Mouse (Mus musculus): ENCODE data around the gene Abhd12b.
A peak's percentile ranks its signal among the peaks of the same experiment; 100 is the strongest.
"Not testable (repeated sequence)": the region's sequence is repeated elsewhere in the genome, so short reads cannot be mapped to it uniquely, and the experiment has no call there.

The Abhd12b gene

GRCm38 (mm10) chr12:70140542-70140941 is 13.4 kb upstream of the Abhd12b start:
- no peak for DNase-seq

- no peak for DNase-seq
These were observed 12.9 kb upstream of the Abhd12b start for GRCm38 (mm10) chr12:70140993-70141576.

- DNase-seq = peak; percentile 32 to 33
These were observed 9.8 kb upstream of the Abhd12b start for GRCm38 (mm10) chr12:70144106-70144587.

GRCm38 (mm10) chr12:70144637-70145448 is 9.1 kb upstream of the Abhd12b start:
- DNase-seq = peak; percentile 20 to 53

- DNase-seq = no peak
These were observed 8.4 kb upstream of the Abhd12b start for GRCm38 (mm10) chr12:70145586-70145985.

- DNase-seq = no peak
These were observed 5.8 kb upstream of the Abhd12b start for GRCm38 (mm10) chr12:70147986-70148630.

GRCm38 (mm10) chr12:70148631-70149265 is 5.2 kb upstream of the Abhd12b start:
- DNase-seq = no peak

- DNase-seq = no peak
These were observed 2.3 kb downstream of the Abhd12b start for GRCm38 (mm10) chr12:70156222-70156621.

- no peak for DNase-seq
These were observed 3.5 kb downstream of the Abhd12b start for GRCm38 (mm10) chr12:70157292-70158066.

- no peak for DNase-seq
These were observed 7.1 kb downstream of the Abhd12b start for GRCm38 (mm10) chr12:70161057-70161456.

- DNase-seq = no peak
These were observed 10.8 kb downstream of the Abhd12b start for GRCm38 (mm10) chr12:70164741-70165140.

GRCm38 (mm10) chr12:70167950-70168349 is 14.0 kb downstream of the Abhd12b start:
- DNase-seq = no peak

GRCm38 (mm10) chr12:70169969-70170368 is 16.0 kb downstream of the Abhd12b start:
- DNase-seq = no peak

- DNase-seq = not testable (repeated sequence)
These were observed 29.6 kb downstream of the Abhd12b start for GRCm38 (mm10) chr12:70183507-70183906.

GRCm38 (mm10) chr12:70184173-70184783 is 30.3 kb downstream of the Abhd12b start:
- DNase-seq = no peak

- DNase-seq = no peak
These were observed 38.4 kb downstream of the Abhd12b start for GRCm38 (mm10) chr12:70192267-70192727.

GRCm38 (mm10) chr12:70195426-70195825 is 41.5 kb downstream of the Abhd12b start:
- no peak for DNase-seq

- DNase-seq = no peak
These were observed 42.4 kb downstream of the Abhd12b start for GRCm38 (mm10) chr12:70196341-70196740.

- DNase-seq = no peak
These were observed 48.1 kb downstream of the Abhd12b start for GRCm38 (mm10) chr12:70201926-70202529.

GRCm38 (mm10) chr12:70204433-70204832 is 50.5 kb downstream of the Abhd12b start:
- DNase-seq = no peak

GRCm38 (mm10) chr12:70208214-70208613 is 54.3 kb downstream of the Abhd12b start:
- DNase-seq = no peak
